Mouse (Mus musculus): ENCODE data around the gene Sptbn4. TPM values are rescaled to one million over a fixed set of nuclear protein-coding genes. Genes with fewer than 3 reads are reported as not detected.

The Sptbn4 gene
- polyA plus RNA-seq, 1 experiment from 2014 or later = 0.13 TPM

DNA sequence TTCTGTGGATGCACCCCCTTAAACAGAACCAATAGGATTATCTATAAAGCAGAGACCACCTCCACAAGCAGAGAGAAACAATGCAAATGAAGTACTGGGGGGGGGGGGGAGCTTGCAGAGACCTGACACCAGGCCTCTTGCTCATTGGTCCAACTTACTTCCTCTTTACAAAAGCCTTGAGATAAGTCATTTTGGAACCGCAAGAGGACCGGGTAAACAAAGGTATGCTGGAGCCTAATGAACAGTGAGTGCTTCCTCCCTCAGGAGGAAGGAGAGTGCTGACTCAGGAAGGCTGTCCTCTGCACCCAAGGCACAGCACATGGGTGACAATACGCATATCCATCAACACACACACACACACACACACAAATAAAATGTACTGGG is 89.9 kb downstream of the Sptbn4 start:
- H3K27me3 ChIP-seq = no peaks in the 10 kb centered on the region
- DNase-seq (ENCODE audit: low read depth, low spot score) = no peak
- no peak for TF ChIP-seq CTCF (IDR thresholded peaks at IDR 0.05)
- in situ Hi-C loops (cut with MboI; ENCODE audit: low pct_unique_long_range_greater_than_20kb) = no loop called here
- ChIA-PET CTCF (no interaction called here), POLR2A (no interaction called here)
- ATAC-seq = no peak

DNA sequence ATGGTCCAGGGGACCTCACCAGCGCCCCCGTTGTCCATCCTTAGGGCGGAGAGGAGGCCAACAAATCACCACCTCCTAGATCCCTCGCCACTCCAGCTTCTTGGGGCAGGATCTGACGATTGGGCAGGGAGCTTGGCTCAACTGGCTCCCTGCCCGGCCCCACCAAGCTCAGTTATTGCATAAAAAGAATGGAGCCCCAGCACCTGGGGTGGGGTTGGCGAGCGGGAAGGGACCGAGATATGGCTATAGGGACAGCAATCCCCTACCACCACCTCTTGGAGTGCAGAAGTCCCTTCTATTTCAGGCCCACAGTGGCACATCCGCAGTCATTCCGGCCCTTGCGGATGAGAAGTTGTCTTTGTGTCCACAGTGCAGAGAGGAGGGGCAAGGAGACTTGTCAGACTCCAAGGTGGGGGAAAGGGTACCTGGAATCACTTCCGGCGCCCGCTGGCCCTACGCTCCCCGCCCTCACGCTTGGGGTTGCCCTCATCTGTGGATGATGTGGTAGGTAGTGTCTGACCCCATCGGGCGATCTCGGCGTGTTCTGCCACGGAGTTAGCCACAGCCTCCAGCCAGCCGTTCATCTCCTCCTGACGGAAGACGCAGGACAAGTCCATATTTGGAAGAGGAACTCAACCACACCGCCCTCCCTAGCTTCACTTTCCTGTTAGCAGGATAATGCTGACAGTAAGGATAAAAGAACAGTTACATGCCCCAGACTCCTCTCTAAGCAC is 90.5 kb downstream of the Sptbn4 start, which contains the start of gene Gm20479:
Gene Gm20479, minus strand, starts transcription at position 559 of the 734 bp plus-strand sequence.
- DNase-seq (ENCODE audit: low read depth, low spot score) = no peak
- TF ChIP-seq CTCF (IDR thresholded peaks at IDR 0.05) = no peak
- POLR2A ChIA-PET = no interaction called here
- in situ Hi-C loops (cut with MboI; ENCODE audit: low pct_unique_long_range_greater_than_20kb) = no loop called here
- H3K27me3 ChIP-seq = no peaks in the 10 kb centered on the region
- CTCF ChIA-PET = no interaction called here
- ATAC-seq = no peak

DNA sequence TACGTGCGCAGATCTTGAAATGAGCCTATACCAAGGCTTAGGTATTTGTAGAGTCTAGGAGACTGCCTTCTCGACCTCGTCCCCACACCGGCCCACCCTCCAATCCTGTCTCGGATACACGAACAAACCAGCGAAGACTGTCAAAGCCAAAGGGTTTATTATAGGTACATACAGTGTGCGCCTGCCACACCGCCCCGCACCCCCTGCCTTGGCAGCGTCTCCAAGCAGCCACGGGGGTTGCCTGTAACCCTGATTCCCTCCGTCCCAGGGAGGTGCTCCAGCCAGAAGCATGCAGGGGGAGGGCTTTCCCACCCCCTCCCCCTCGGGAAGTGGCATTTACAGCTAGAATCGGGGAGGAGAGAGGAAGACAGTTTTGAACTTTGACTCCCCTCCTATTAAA is 91.2 kb downstream of the Sptbn4 start:
- no peak for ATAC-seq

DNA sequence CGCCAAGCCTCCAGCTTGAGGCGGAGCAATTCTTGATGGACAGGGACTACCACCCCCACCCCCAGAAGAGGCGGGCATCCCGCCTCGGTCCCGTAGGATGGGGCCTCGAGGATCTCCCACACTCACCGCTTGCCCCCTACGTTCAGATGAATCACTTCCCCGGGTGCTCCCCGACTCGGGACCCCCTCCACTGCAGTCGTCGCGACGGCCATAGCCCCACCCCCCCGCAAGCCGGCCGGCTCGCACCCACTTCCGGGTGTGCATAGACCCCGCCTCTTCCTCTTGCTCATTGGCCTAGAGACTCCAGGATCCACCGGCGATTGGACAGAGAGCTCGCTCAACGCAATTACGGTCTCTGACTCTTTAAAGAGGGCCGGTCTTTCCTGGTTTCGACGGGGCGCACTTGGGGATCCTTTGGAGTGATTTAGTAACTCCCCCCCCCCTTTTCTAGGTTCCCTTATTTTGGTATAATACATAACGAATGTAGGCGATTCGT is 91.7 kb downstream of the Sptbn4 start, which contains the start of gene Shkbp1:
Gene Shkbp1, minus strand, starts transcription at position 275 of the 496 bp plus-strand sequence.
- ChIA-PET CTCF (interaction anchor here (0.6 to 1.0 kb wide), 2 partner anchors 15 to 24 kb away, joined by 3 to 4 read pairs; no protein-coding TSS in a partner anchor), POLR2A (interaction anchor here (1.0 kb wide), 1 partner anchor 25 kb away, joined by 4 read pairs; no protein-coding TSS in a partner anchor)
- H3K27me3 ChIP-seq = no peaks in the 10 kb centered on the region
- peak; percentile 89 for ATAC-seq
- DNase-seq (ENCODE audit: low read depth, low spot score) = no peak
- no peak for TF ChIP-seq CTCF (IDR thresholded peaks at IDR 0.05)
- in situ Hi-C loops (cut with MboI; ENCODE audit: low pct_unique_long_range_greater_than_20kb) = no loop called here

More for the DNA sequence above, 91.2 kb downstream of the Sptbn4 start:
- POLR2A ChIA-PET = interaction anchor here (1.0 kb wide), 1 partner anchor 25 kb away, joined by 4 read pairs; no protein-coding TSS in a partner anchor
- no peak for DNase-seq (ENCODE audit: low read depth, low spot score)
- in situ Hi-C loops (cut with MboI; ENCODE audit: low pct_unique_long_range_greater_than_20kb) = no loop called here
- no peak for TF ChIP-seq CTCF (IDR thresholded peaks at IDR 0.05)
- CTCF ChIA-PET = interaction anchor here (1.0 kb wide), 1 partner anchor 24 kb away, joined by 4 read pairs; no protein-coding TSS in a partner anchor
- H3K27me3 ChIP-seq = no peaks in the 10 kb centered on the region

DNA sequence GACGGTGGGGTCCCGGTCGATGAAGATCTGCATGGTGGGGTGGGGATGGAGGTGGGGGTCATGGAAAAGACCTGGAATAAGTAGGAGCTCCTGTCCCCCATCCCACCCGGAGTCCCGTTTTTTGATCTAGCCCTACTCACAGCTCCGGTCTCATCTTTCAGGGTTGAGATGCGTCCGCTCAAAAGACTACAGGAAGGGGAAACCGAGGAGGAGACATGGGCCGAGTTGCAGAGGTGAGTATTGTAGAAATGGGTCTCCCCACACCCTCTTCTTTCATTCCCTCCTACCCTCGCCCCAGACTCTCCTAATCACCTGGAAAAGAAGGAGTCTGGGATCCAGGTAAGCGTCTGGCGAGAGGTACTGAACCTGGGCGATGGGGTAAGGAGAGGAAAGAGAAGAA is 92.2 kb downstream of the Sptbn4 start:
- DNase-seq (ENCODE audit: low read depth, low spot score) (no peak), ATAC-seq (no peak)
- POLR2A ChIA-PET = interaction anchor here (1.0 kb wide), 1 partner anchor 24 kb away, joined by 4 read pairs; no protein-coding TSS in a partner anchor
- in situ Hi-C loops (cut with MboI; ENCODE audit: low pct_unique_long_range_greater_than_20kb) = no loop called here
- TF ChIP-seq CTCF (IDR thresholded peaks at IDR 0.05) = no peak
- no peaks in the 10 kb centered on the region for H3K27me3 ChIP-seq
- CTCF ChIA-PET = interaction anchor here (0.6 to 1.0 kb wide), 2 partner anchors 14 to 23 kb away, joined by 3 to 4 read pairs; no protein-coding TSS in a partner anchor

DNA sequence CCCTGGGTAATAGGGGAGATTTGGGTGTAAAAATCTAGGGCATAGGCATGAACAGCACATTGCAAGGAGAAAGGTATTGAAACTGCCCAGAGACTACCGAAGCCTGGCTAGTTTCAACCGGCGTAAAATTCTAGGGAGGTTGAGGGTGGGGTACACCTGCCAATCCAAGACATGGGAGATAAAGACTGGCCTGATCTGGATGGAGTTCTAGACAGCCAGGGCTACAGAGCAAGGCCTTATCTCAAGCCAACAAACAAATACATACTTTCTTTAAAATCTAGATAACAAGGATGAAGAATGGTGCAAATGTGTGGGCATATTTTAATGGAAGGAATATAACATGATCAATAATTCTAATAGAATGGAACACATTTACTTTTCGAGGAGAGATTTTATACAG is 92.7 kb downstream of the Sptbn4 start:
- TF ChIP-seq CTCF (IDR thresholded peaks at IDR 0.05) = no peak
- CTCF ChIA-PET = interaction anchor here (1.1 kb wide), 1 partner anchor 22 kb away, joined by 3 read pairs; no protein-coding TSS in a partner anchor
- no peaks in the 10 kb centered on the region for H3K27me3 ChIP-seq
- POLR2A ChIA-PET = no interaction called here
- ATAC-seq (no peak), DNase-seq (ENCODE audit: low read depth, low spot score) (no peak)
- in situ Hi-C loops (cut with MboI; ENCODE audit: low pct_unique_long_range_greater_than_20kb) = no loop called here

DNA sequence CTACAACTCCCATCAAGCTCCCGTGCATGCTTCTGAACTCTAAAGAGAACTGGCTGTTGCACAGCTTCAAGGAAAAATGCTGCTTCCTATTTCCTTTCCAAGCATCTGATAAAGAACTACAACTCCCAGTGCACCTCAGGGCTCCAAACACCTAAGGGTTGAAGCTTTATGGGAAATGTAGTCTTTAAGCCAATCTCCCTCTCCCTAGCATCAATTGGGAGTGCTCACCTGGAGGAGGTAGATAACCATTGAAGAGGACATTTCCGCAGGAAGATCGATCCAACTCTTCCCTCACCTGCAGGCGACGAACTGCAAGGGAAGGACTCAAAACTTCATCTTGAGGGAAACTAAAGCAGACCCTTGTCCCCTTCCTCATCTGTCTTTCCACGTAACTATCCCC is 93.3 kb downstream of the Sptbn4 start:
- DNase-seq (ENCODE audit: low read depth, low spot score) (no peak), ATAC-seq (no peak)
- CTCF ChIA-PET = interaction anchor here (1.1 to 1.3 kb wide), 2 partner anchors 22 to 31 kb away, joined by 3 to 4 read pairs; no protein-coding TSS in a partner anchor
- in situ Hi-C loops (cut with MboI; ENCODE audit: low pct_unique_long_range_greater_than_20kb) = no loop called here
- TF ChIP-seq CTCF (IDR thresholded peaks at IDR 0.05) = no peak
- no peaks in the 10 kb centered on the region for H3K27me3 ChIP-seq
- POLR2A ChIA-PET = no interaction called here

DNA sequence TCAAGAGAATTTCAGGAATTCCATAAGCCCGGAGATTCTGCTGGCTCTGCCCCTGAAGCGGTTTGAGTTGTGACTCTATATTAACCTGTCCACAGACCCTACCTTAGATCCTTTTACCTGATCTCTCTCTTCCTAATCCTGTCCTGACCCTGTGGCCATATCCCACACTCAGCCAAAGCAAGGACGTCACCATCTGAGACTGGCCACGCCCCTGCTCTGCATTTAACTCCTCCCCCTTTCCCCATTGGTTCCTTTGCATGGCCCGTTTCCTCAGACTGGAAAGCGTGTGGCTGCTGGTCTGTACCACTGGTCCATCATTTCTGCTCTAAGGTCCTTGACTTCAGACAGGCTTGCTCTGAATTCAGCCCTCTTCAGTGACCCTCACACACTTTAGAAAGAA is 102.0 kb downstream of the Sptbn4 start:
- H3K27me3 ChIP-seq = no peaks in the 10 kb centered on the region
- DNase-seq (ENCODE audit: low read depth, low spot score) = no peak
- POLR2A ChIA-PET = no interaction called here
- no peak for ATAC-seq
- CTCF ChIA-PET = no interaction called here
- TF ChIP-seq CTCF (IDR thresholded peaks at IDR 0.05) = no peak
- in situ Hi-C loops (cut with MboI; ENCODE audit: low pct_unique_long_range_greater_than_20kb) = loop anchor here (10.0 kb wide), 1 partner anchor 49 kb away; no protein-coding TSS in a partner anchor

DNA sequence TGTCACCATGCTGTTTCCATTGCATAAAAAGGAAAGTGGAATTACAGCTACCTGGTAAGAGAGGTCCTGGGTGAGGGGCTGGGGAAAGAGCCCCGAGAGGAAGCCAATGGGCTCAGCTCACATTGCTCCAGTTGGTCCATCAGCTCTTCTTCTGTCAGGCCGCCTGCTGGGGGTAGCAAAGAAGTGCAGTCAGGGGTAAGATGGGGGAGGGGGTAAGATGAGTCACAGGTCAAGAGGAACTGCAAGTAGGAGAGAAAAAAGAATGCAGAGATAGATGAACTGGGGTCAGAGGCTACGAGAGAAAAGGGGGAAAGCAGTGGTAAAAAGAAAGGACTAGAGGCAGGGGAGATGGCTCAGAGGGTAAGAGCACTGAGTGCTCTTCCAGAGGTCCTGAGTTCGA is 104.9 kb downstream of the Sptbn4 start:
- in situ Hi-C loops (cut with MboI; ENCODE audit: low pct_unique_long_range_greater_than_20kb) = loop anchor here (10.0 kb wide), 1 partner anchor 52 kb away; no protein-coding TSS in a partner anchor
- ChIA-PET POLR2A (interaction anchor here (0.9 kb wide), 1 partner anchor 10 kb away, joined by 3 read pairs; no protein-coding TSS in a partner anchor), CTCF (interaction anchor here (1.3 kb wide), 1 partner anchor 67 kb away, joined by 3 read pairs; no protein-coding TSS in a partner anchor)
- no peak for DNase-seq (ENCODE audit: low read depth, low spot score)
- H3K27me3 ChIP-seq = peaks cover 6% of the 10 kb centered on the region
- no peak for ATAC-seq
- TF ChIP-seq CTCF (IDR thresholded peaks at IDR 0.05) = no peak

DNA sequence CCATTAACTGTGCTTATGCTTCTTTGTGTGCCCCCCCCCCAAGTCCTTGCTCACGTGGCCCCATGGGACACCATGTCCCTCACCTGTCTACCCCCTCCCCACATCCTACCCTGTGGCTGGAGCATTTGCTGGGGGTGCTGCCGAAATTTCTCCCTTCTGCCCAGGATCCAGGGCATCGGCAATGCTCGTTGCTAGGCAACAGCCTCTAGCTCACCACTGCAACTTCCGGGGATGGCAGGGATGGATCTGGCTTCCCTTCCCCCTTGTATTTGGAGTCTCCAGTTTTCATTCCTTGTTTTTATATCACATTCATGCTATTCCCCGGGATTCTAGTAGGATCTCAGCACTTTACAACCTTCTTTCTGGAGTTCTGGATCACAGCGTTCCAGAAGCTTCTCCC is 108.0 kb downstream of the Sptbn4 start:
- in situ Hi-C loops (cut with MboI; ENCODE audit: low pct_unique_long_range_greater_than_20kb) = no loop called here
- DNase-seq (ENCODE audit: low read depth, low spot score) (no peak), ATAC-seq (no peak)
- peaks cover 20% of the 10 kb centered on the region for H3K27me3 ChIP-seq
- no peak for TF ChIP-seq CTCF (IDR thresholded peaks at IDR 0.05)
- ChIA-PET POLR2A (no interaction called here), CTCF (no interaction called here)

DNA sequence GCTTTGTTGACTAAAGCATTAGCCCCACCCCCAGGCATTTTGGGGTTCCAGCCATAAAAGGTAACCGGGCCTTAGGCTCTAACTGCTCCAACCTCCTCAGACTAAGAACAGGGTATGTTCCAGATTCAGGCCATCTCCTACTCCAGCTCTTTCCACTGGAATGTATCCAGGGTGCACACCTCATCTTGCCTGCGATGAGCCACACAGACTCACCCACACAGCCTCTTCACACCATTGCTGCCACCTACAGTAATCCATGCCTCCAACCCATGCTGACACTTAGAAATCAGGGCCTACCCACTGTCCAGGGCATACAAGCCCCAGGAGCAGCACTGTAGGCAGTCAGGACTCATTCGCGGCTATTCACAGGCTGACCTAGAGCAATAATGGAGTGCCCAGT is 108.4 kb downstream of the Sptbn4 start:
- ChIA-PET POLR2A (no interaction called here), CTCF (no interaction called here)
- peaks cover 20% of the 10 kb centered on the region for H3K27me3 ChIP-seq
- no peak for TF ChIP-seq CTCF (IDR thresholded peaks at IDR 0.05)
- ATAC-seq = no peak
- in situ Hi-C loops (cut with MboI; ENCODE audit: low pct_unique_long_range_greater_than_20kb) = no loop called here
- no peak for DNase-seq (ENCODE audit: low read depth, low spot score)
